Mouse (Mus musculus): ENCODE measurements at regions not wholly inside any gene's neighbourhood (a gene's known extent, or its start where the extent isn't known, plus 50 kb on each side); places are given as distances from the start of the nearest gene placed in this dataset.
"Not testable (repeated sequence)": the region's sequence is repeated elsewhere in the genome, so short reads cannot be mapped to it uniquely, and the experiment has no call there.

DNA sequence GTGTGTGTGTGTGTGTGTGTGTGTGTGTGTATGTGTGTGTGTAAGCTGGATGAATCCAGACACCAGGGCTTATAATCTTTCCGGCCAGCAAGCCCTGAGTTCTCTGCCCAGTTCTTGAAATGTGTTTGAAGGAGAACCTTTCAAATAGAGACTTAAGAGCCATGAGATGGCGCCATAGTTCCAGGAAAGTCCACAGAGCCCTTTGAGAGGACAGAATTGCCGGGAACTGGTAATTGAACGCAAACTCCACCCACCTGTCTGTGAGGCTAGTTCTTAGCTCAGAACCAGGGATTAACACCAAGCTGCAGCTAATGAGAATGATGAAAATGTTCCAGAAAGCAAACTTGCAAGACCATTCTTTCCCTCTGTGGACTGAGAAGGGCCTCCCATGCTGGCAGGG lies 72.2 kb downstream of the Trim42 start:
- H3K36me3 ChIP-seq: no peaks in the 10 kb centered on the region
- H3K4me1 ChIP-seq: no peaks in the 10 kb centered on the region
- peak; percentile 67 for ATAC-seq (replicated peaks)
- no peak overlapping the region for H3K9ac ChIP-seq (replicated peaks)
- no peak overlapping the region for H3K4me2 ChIP-seq (replicated peaks)
- no peak overlapping the region for H3K4me3 ChIP-seq
- H3K27ac ChIP-seq (replicated peaks): no peak overlapping the region
- no peaks in the 10 kb centered on the region for H3K27me3 ChIP-seq
- no peaks in the 10 kb centered on the region for H3K9me3 ChIP-seq
- WGBS: 10% methylated on average over 4 of the region's 4 CpGs

DNA sequence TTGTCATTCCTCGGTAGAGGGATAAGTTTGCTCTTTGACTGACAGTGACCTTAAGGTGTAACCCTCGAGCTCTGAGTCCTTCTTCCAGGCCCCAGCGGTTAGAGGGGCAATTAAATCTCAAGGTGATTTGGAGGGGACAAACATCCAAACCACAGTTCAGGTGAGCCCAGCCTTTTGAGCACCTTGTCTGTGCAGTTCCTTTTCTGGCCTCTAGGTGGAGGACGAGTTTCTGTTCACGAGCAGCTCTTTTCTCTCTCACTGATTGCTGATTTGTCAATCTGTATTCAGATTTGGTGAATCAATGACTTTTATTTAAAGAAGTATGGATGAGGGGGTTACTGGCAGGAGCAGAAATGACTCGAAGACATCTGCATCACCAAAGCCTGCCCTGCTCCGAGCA lies 74.0 kb downstream of the Trim42 start:
- Histone ChIP-seq H3K27me3 (no peaks in the 10 kb centered on the region), H3K9ac (replicated peaks) (no peak overlapping the region), H3K27ac (replicated peaks) (no peak overlapping the region), H3K36me3 (no peaks in the 10 kb centered on the region), H3K4me1 (no peaks in the 10 kb centered on the region), H3K9me3 (no peaks in the 10 kb centered on the region), H3K4me2 (replicated peaks) (no peak overlapping the region), H3K4me3 (no peak overlapping the region)
- 31% methylated on average over 7 of the region's 7 CpGs for WGBS
- no peak for ATAC-seq (replicated peaks)

DNA sequence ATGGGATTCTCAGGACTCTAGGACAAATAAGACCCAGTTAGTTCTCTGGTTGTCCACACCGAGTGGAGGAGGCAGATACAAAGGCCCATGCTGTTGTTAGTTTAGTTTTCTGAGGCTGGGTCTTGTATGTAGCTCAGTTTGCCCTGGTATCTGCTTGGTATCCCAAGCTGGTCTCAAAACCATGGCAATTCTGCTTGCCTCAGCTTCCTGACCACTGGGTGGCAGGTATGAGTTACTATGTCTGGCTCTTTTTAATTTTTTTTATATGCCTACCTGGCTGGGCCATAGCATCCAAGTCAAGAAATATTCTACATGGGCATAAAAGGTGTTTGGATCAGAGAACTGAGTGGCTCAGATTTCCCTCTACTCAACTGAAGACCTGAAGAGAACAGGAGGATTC lies 77.9 kb downstream of the Trim42 start:
- no peak for ATAC-seq (replicated peaks)
- Histone ChIP-seq H3K27me3 (no peaks in the 10 kb centered on the region), H3K27ac (replicated peaks) (no peak overlapping the region), H3K9me3 (no peaks in the 10 kb centered on the region), H3K4me3 (no peak overlapping the region), H3K9ac (replicated peaks) (no peak overlapping the region), H3K4me1 (no peaks in the 10 kb centered on the region), H3K4me2 (replicated peaks) (no peak overlapping the region), H3K36me3 (no peaks in the 10 kb centered on the region)
- 78% methylated on average over 1 of the region's 1 CpGs for WGBS

DNA sequence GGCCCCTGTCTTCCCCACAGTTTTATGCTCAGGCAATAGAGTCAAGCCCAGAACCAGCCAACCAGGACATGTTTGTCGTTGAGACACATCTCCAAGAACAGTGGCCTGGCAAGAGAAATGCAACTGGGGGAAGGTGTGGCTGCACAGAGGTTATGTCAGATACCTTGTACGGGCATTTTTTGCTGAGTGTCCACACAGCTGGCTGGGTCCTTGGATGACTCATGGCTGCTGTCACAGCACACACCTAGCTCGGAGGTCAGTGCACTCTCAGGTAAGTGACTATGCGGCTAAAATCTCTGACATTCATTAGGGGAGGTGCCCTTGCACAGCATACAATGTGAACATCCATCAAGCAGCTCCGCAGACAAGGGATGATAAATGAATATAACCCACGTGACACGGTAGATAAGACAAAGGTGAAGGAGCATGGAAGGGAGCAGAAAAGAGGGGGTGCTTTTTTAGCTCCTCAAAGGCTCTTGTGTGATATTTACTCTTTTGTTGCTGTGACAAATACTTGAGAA lies 85.4 kb downstream of the Trim42 start:
- Histone ChIP-seq H3K27me3 (no peaks in the 10 kb centered on the region), H3K36me3 (no peaks in the 10 kb centered on the region), H3K4me2 (replicated peaks) (no peak overlapping the region), H3K4me3 (no peak overlapping the region), H3K4me1 (no peaks in the 10 kb centered on the region), H3K9me3 (no peaks in the 10 kb centered on the region), H3K9ac (replicated peaks) (no peak overlapping the region), H3K27ac (replicated peaks) (no peak overlapping the region)
- 75% methylated on average over 7 of the region's 7 CpGs for WGBS
- ATAC-seq (replicated peaks): no peak

DNA sequence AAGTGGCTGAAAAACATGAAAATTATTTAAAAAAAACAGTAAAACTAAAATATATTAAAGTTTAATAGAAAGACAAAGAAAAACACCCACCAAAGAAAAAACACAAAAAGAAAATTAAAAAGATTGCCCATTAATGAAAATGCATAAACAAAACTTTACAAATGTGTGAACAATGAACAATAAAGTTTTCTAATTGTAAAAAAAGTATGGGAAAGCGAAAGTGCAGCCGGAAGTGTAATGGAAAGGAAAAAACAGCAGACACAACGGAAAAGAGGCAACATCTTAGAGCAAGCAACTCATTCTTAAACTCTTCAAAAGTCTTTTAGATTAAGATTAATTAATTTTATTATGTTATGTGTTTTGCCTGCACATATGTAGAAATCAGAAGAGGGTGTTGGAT lies 87.7 kb downstream of the Trim42 start:
- ATAC-seq (replicated peaks): no peak
- Histone ChIP-seq H3K27ac (replicated peaks) (no peak overlapping the region), H3K27me3 (no peaks in the 10 kb centered on the region), H3K9ac (replicated peaks) (no peak overlapping the region), H3K9me3 (no peaks in the 10 kb centered on the region), H3K4me2 (replicated peaks) (no peak overlapping the region), H3K4me3 (no peak overlapping the region), H3K36me3 (no peaks in the 10 kb centered on the region), H3K4me1 (no peaks in the 10 kb centered on the region)
- WGBS: 84% methylated on average over 3 of the region's 3 CpGs

DNA sequence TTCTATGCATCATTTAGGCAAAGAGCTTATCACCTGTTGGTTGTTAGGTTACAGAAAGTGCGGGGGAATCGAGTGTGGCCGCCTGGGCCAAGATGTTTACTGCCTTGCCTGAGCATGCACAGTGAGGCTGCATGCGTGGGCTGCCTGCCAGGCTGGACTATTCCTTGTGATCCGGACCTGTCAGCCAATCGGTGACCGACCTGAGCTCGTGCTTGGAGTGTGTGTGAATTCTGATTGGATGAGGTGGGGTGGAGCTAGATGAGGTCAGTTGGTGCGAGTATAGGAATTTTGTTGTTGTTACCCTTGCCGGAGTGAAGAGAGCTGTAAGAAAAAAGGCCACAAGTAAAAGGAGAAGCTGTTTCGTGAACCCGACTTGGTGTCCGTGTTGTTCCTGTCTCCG lies 94.3 kb downstream of the Trim42 start:
- not testable (repeated sequence) for H3K27me3 ChIP-seq; H3K9me3 ChIP-seq; ATAC-seq (replicated peaks); H3K27ac ChIP-seq (replicated peaks); H3K9ac ChIP-seq (replicated peaks); H3K4me1 ChIP-seq; H3K36me3 ChIP-seq; H3K4me2 ChIP-seq (replicated peaks); H3K4me3 ChIP-seq
- WGBS: 86% methylated on average over 14 of the region's 14 CpGs

DNA sequence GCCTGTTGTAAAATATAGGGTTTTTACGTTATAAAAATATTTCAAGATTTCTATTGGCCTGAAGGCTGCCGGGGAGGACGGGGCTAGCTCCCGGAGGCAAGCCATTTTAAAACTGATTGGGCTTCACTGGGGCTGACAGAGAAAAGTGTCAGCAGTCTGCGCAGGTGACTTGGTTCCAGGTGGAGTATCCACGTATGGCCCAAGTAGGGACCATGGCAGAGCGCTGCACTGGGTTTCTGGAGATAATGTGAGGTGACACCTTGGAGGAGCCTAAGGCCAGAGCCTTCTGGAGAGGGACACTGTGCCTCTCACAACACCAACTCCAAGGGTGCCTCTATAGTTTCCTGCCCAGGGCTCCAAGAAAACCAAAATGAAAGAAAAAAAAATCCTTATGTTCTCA lies 95.9 kb downstream of the Trim42 start:
- 91% methylated on average over 7 of the region's 7 CpGs for WGBS
- ATAC-seq (replicated peaks): no peak
- Histone ChIP-seq H3K4me1 (no peaks in the 10 kb centered on the region), H3K4me2 (replicated peaks) (no peak overlapping the region), H3K9ac (replicated peaks) (no peak overlapping the region), H3K9me3 (no peaks in the 10 kb centered on the region), H3K27me3 (no peaks in the 10 kb centered on the region), H3K27ac (replicated peaks) (no peak overlapping the region), H3K4me3 (no peak overlapping the region), H3K36me3 (no peaks in the 10 kb centered on the region)

DNA sequence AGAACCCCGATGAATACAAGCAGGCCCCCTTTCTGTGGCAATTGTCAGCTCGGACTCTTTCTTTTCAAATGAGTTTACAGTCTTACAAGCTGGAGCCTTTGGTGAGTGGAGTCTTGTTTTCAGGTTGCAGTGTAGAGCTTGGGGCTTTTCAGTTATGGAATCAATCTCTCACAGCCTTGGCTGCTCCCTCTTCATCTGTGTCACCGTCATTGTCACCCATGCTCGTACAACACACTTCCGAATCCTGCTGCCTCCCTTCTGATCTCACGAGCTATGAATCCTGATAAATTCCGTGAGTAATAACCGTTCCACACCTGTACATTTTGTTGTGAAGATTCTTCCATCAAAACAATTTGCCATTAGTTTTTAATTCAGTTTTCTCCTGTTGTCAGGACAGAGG lies 97.7 kb downstream of the Trim42 start:
- no peak for ATAC-seq (replicated peaks)
- Histone ChIP-seq H3K36me3 (no peaks in the 10 kb centered on the region), H3K4me2 (replicated peaks) (no peak overlapping the region), H3K9ac (replicated peaks) (no peak overlapping the region), H3K9me3 (no peaks in the 10 kb centered on the region), H3K27me3 (no peaks in the 10 kb centered on the region), H3K27ac (replicated peaks) (no peak overlapping the region), H3K4me3 (no peak overlapping the region), H3K4me1 (no peaks in the 10 kb centered on the region)
- WGBS: 92% methylated on average over 8 of the region's 8 CpGs

DNA sequence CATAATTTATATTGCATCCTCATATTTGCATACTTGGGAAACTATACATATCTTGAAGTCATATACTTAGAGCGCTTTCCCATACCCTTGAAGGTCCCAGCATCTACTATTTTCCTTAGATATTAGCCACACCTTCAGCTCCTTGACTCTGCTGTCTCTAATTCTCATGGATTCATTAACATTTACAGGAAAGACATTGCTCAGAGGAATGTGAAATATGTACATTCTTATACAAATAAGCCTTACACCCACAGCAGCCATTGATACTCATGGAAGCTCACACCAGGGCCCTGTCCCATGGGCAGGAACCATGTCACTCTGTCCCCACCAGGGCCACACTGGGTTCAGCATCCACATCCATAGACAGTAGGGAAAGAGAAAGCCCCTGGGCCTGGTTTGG lies 122.1 kb downstream of the Trim42 start:
- Histone ChIP-seq H3K4me1 (no peaks in the 10 kb centered on the region), H3K27me3 (no peaks in the 10 kb centered on the region)
- no peak for ATAC-seq (replicated peaks)

DNA sequence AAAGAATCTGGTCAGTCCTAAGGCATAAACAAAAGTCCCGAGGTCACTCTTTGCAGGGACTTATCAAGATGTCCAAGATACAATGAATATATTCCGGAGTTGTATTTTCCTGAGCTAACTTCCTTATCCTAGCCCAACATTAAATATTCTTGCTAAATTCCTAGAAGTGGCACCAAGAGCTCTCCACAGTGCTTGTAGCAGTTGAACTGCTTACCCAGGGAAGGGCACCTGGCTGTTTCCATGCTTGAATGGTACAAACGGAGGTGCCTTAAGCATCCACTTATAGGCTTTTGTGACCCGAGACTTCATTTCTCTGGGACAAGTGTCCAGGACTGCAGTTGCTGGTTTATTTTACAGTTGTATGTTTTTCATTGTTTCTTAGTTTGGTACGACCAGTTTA lies 115.1 kb upstream of the Slc25a36 start:
- Histone ChIP-seq H3K4me1 (peaks cover 3% of the 10 kb centered on the region), H3K27ac (replicated peaks) (no peak overlapping the region), H3K4me2 (replicated peaks) (no peak overlapping the region), H3K27me3 (no peaks in the 10 kb centered on the region), H3K9ac (replicated peaks) (no peak overlapping the region), H3K9me3 (no peaks in the 10 kb centered on the region), H3K36me3 (no peaks in the 10 kb centered on the region), H3K4me3 (no peak overlapping the region)
- 85% methylated on average over 5 of the region's 5 CpGs for WGBS
- ATAC-seq (replicated peaks): no peak

More for the DNA sequence above, 122.1 kb downstream of the Trim42 start:
- Histone ChIP-seq H3K4me3 (no peak overlapping the region), H3K36me3 (no peaks in the 10 kb centered on the region), H3K4me2 (replicated peaks) (no peak overlapping the region), H3K9me3 (no peaks in the 10 kb centered on the region), H3K9ac (replicated peaks) (no peak overlapping the region), H3K27ac (replicated peaks) (no peak overlapping the region)
- 93% methylated on average over 1 of the region's 1 CpGs for WGBS

DNA sequence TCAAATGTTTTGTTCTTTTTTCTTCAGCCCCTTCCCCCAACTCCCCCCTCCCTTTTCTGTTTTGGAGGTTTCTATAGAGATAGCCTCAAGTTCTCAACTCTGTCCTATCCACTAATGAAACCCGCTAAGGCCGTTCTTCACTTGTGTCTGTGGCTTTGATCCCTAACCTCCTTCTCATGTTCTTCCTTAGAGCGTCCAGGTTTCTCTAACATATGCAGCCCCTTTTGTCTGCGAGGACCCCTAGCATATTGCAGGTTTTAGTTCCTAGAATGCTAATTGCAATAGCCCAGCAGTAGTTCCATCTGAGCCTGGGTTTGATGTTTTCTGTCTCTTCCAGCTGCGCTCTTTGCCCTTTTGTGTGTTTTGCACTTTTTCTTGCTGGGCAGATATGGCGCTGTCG lies 113.6 kb upstream of the Slc25a36 start:
- Histone ChIP-seq H3K27ac (replicated peaks) (no peak overlapping the region), H3K27me3 (no peaks in the 10 kb centered on the region), H3K4me2 (replicated peaks) (no peak overlapping the region), H3K9me3 (no peaks in the 10 kb centered on the region), H3K36me3 (no peaks in the 10 kb centered on the region), H3K4me3 (no peak overlapping the region), H3K9ac (replicated peaks) (no peak overlapping the region), H3K4me1 (peaks cover 3% of the 10 kb centered on the region)
- no peak for ATAC-seq (replicated peaks)
- WGBS: 10% methylated on average over 7 of the region's 7 CpGs

DNA sequence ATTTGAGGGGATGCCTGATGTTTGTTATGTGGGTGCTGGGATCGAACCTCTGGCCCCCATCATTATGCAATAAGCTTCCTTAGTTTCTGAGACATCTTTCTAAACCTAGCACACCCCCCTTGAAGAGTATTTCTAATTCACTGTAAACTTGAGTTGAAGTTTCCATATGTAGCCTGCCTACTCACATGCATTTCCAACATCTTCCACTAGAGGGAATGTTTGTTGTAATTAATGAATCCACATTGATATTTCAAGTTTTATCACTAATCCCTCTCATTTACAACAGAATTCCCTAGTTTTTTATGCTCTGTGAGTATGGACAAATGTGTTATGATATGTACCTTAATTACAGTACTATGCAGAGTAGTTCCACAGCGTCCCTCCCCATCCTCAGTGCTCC lies 103.8 kb upstream of the Slc25a36 start:
- H3K27ac ChIP-seq (replicated peaks): no peak overlapping the region
- no peaks in the 10 kb centered on the region for H3K9me3 ChIP-seq
- H3K36me3 ChIP-seq: no peaks in the 10 kb centered on the region
- 39% methylated on average over 2 of the region's 2 CpGs for WGBS
- no peak overlapping the region for H3K9ac ChIP-seq (replicated peaks)
- H3K4me3 ChIP-seq: no peak overlapping the region
- no peaks in the 10 kb centered on the region for H3K4me1 ChIP-seq
- ATAC-seq (replicated peaks): no peak
- H3K4me2 ChIP-seq (replicated peaks): no peak overlapping the region
- no peaks in the 10 kb centered on the region for H3K27me3 ChIP-seq

DNA sequence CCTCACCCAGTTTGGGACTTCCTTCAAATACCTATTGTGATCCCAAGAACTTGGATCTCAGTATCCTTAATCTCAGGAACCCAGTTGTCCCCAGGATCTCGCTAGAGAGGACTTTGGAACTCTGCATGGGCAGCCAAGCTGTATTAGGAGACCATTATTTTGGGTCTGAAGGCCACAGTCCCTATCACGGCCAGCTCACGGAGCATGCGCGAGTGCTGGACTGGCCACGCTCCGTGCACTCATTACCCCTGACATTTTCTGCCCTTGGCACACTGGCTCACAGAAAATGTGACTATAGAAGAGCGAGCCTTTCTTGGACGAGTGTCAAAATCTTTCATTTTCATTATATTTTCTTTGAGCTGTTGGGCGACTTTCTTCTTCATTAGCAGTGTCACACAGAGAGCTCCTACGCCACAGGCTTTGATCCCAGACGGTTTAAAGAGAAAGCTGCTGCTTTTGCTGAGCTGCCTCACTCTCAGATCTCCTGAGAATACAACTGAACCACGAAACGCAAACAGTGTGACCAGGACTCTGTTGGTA lies 79.4 kb upstream of the Slc25a36 start:
- no peak; the same call in 1 of the 2 replicates for ATAC-seq (replicated peaks)
- Histone ChIP-seq H3K4me2 (replicated peaks) (no peak overlapping the region), H3K4me3 (no peak overlapping the region), H3K9me3 (no peaks in the 10 kb centered on the region), H3K4me1 (no peaks in the 10 kb centered on the region), H3K27ac (replicated peaks) (no peak overlapping the region), H3K27me3 (no peaks in the 10 kb centered on the region), H3K36me3 (no peaks in the 10 kb centered on the region), H3K9ac (replicated peaks) (no peak overlapping the region)
- WGBS: 57% methylated on average over 14 of the region's 14 CpGs

All from forebrain, embryonic 15.5 days (tissue).